Mouse (Mus musculus): Measurements from ENCODE around the gene Tmem42.
A peak's percentile ranks its signal among the peaks of the same experiment; 100 is the strongest.

Gene Tmem42

DNA sequence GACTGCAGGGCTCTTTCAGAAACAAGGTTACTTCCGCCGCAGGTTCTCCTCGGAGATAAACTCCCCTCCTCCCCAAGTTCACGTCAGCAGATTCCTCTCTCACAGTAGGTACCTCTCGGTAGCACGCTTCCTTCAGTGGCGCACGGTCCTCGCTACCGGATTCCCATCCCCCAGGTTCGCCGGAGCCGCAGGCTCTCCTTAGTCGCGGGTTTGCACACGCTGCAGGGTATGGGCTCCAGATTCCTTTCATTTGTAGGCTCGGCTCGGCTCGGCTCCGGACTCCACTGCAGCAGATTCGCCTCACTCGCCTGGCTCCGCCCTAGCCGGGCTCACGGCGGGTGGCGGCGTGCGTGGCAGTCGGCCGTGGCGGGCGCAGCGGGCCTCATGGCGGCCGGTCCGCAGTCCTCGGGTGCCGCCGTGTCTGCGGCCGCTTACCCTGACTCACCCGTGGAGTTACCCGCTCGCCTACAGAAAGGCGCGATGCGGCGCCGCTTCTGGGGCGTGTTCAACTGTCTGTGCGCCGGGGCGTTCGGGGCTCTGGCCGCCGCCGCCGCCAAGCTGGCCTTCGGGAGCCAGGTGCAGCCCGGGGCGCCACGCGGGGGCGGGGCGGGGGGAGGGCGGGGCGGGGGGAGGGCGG lies at the start of gene Tmem42:
Tmem42 (plus strand) TSS at position 332 of the 637 bp plus-strand sequence.
- DNase-seq (ENCODE audit: low spot score): peak; percentile 86

DNA sequence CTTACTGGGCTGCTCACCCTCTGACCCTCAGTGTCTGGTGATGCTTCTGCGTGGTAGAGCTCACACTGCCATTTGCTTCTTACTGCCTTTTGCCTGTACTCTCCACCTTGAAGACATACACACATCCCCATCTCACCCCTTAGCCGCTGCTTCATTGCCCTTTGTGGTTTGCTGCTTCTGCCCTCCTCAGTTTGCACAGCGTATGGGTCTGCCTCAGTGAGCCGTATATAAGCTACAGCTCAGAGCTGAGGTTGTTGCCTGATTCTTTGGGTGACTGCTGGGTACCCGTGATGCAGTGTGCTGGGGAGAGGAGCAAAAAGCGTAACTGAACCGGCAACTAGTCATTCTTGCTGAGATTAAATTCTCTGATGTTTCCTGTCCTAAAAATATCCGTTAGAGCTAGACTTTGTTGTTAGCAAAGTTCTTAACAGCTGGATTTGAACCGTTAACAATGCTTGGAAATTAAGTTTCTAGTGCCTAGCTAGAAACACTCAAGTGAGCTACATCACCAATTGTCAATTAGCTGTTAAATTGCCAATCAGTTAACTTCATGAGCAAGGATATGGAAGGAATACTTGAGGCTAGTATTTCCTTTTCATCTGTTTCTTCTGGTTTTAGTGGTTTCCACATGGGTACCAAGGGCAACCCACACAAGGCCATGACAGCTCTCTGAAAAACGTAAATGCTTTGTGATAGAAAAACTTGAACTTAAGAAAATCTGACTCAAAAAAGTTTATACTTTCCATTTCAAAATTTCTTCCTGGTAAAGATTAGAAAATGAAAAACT lies 22.5 kb upstream of the Tmem42 start:
- no peak for DNase-seq (ENCODE audit: low spot score)

DNA sequence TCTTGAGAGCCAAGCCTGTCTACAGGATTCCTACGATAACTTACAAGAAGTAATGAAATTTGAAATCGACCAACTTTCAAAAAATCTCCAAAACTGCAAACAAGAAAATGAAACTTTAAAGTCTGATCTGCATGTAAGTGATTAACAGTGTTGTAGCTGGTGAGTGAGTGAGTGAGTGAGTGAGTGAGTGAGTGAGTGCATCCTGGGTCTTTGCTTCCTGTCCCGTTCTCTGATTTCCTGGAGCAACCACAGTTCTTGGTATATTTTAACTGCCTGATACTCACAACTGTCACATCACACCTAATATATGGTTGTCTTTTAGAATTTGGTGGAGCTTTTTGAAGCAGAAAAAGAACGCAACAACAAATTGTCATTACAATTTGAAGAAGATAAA lies 21.9 kb upstream of the Tmem42 start:
- no peak for DNase-seq (ENCODE audit: low spot score)

DNA sequence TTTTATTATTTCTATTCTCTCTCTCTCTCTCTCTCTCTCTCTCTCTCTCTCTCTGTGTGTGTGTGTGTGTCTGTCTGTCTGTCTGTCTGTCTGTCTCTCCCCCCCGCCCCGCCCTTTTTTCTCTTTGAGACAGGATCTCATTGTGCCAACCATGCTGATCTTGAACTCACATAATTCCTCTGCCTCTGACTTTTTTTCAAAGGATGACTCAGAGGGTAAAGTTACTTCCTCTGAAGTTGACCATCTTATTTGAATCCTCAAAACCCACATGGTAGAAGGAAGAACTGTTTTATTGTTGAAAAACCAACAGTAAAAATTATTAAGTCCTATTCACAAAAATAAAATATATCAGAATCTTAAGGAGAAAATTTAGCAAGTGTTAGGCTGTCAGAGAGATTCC lies 16.4 kb upstream of the Tmem42 start:
- DNase-seq (ENCODE audit: low spot score): no peak

GRCm38 (mm10) chr9:123006071-123006470 lies 15.1 kb upstream of the Tmem42 start:
- no peak for DNase-seq (ENCODE audit: low spot score)

DNA sequence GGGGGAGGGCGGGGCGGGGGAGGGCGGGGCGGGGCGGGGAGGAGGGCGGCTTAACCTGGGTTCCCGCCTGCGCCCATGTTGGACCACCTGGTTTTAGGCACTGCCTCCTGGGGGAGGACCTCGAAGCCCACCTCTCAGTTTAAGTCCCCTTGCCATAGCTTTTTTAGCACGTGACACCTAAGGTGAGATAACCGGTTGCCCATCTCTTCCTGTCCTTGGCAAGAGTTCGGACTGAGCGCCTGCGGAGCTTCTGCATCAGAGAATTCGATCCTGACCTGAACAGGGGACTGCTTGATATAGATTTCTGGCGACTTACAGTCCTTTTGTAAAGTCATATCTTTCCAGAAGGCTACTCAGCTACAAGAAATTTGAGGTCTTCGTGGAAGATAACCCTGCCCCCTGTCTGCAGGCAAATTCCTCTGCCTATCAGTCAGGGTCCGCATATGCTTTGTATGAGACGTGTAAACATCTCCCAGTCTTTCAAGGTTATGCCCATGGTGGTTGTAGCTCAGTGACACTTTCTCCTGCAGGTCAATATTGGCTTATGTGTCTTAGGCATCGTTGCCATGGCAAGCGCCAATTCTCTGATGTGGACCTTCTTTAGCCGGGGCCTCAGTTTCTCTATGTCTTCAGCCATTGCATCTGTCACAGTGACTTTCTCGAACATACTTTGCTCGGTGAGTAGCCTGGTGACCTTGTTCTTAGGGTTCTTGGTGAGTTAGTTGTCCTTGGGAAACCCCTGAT lies 682 bp downstream of the Tmem42 start:
- DNase-seq (ENCODE audit: low spot score): no peak

- DNase-seq (ENCODE audit: low spot score): no peak
These were observed 3.1 kb downstream of the Tmem42 start for GRCm38 (mm10) chr9:123024201-123024600.

DNA sequence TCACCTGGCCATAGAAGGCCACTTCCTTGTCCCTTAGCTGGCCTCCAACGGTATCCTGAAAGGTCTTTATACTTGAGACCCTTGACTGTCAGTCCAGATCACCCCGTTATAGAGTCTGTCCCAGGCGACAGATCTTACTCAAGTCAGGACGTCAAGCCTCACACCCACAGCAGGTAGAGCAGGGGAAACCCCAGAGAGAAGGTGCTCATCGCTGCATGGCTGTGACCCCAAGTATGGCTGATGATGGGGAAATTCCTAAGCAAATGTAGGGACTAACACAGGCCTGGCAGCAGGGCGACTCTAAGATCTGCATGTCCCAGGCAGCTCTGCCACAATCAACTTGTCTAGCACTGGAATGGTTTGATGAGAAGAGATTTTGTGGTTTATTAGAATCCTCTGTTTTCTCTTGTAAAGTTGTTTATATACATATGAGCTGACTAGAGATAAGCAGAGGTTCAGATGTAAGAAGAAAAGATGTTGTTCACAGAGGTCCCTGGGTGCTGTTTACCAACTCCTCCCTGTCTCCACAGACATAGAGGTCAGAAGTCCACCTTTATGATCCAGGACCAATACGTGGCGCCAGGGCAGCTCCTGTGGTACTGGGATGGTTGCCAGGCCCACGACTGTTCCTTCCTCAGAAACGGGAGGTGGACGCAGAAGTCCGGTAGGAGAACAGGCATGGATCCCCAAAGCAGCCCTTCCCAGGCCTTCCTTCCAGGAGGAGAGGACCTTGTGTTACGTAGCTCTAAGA lies 10.5 kb downstream of the Tmem42 start:
- no peak for DNase-seq (ENCODE audit: low spot score)

DNA sequence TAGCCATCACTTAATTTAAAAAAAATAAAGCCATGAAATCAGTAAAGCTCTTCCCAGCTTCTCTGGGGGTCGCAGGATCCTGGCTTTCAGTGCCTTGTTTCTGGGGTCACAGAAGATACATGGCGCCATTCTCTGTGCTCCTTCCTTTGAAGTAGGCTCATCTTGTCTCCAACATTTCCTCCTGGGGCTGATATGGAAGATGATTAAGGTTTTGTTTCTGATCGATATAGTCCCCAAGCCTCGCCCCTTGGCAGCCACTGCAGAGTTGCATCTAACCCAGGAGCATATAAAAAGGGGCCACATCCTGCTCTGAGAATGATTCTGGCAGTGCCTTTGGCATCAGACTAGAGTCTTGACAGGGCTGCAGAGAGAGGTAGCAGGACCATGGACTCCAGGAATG lies 13.3 kb downstream of the Tmem42 start, which contains the start of gene Tgm4:
Tgm4 (plus strand) TSS at position 301 of the 400 bp plus-strand sequence.
- no peak for DNase-seq (ENCODE audit: low spot score)

DNA sequence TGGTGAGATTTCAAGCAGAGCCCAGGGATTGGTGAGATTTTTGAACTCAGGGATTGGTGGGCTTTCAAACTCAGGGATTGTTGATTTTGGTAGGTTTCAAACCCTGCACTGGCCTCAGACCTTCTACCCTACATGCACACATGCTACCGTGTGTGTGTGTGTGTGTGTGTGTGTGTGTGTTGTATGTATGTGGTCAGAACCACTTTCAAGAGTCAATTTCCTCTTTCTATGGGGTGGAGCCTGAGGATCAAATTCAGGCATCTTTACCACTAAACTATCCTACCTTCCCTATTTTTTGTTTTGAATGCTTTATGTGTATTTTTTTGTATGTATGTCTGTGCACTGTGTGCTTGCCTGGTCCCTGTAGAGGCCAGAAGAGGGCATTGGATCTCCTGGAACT lies 26.5 kb downstream of the Tmem42 start:
- DNase-seq (ENCODE audit: low spot score): no peak

GRCm38 (mm10) chr9:123058724-123059292 lies 37.7 kb downstream of the Tmem42 start:
- DNase-seq (ENCODE audit: low spot score): peak; percentile 20

GRCm38 (mm10) chr9:123060172-123060571 lies 39.0 kb downstream of the Tmem42 start:
- DNase-seq (ENCODE audit: low spot score): no peak
